Mouse (Mus musculus): ENCODE measurements around the gene Elmsan1. TPM values are rescaled to one million over a fixed set of nuclear protein-coding genes. Genes with fewer than 3 reads are reported as not detected.
"Not testable (repeated sequence)": the region's sequence is repeated elsewhere in the genome, so short reads cannot be mapped to it uniquely, and the experiment has no call there.

The Elmsan1 gene
- polyA plus RNA-seq, 1 experiment, result 26.1 TPM

- H3K36me3 ChIP-seq (ENCODE audit: control insufficient read depth, insufficient read depth, low read length), result no peaks in the 10 kb centered on the region
- TF ChIP-seq POLR2A (IDR thresholded peaks at IDR 0.05; ENCODE audit: control insufficient read depth, extremely low read depth, insufficient read depth, low read length, poor library complexity) (no peak), CTCF (IDR thresholded peaks at IDR 0.05; ENCODE audit: borderline replicate concordance, control insufficient read depth, extremely low read depth, insufficient read depth, low read length, poor library complexity) (no peak)
- no peaks in the 10 kb centered on the region for H3K27me3 ChIP-seq (ENCODE audit: control insufficient read depth, insufficient read depth, low read length)
- no peaks in the 10 kb centered on the region for H3K4me1 ChIP-seq (replicated peaks; ENCODE audit: control insufficient read depth, insufficient read depth, low read length)
- WGBS, result 66% methylated on average over 2 of the region's 2 CpGs
- H3K4me3 ChIP-seq (ENCODE audit: control insufficient read depth, insufficient read depth, low read length), result peak overlapping the region; percentile 52; the same call in 1 of the 2 replicates
- DNase-seq, result no peak
- no peak overlapping the region for H3K27ac ChIP-seq (ENCODE audit: control insufficient read depth, insufficient read depth, low read length)
Observed at GRCm38 (mm10) chr12:84101493-84101845, 117.2 kb downstream of the Elmsan1 start.

GRCm38 (mm10) chr12:84100604-84101492 lies 117.8 kb downstream of the Elmsan1 start, which contains the start of gene Acot6:
Acot6 (plus strand) TSS chr12:84100654.
- peak within 1 kb of the TSS; percentile 52 for H3K4me3 ChIP-seq (ENCODE audit: control insufficient read depth, insufficient read depth, low read length)
- WGBS, result 1% methylated on average over 80 of the region's 80 CpGs
- DNase-seq, result peak; percentile 22
- H3K4me1 ChIP-seq (replicated peaks; ENCODE audit: control insufficient read depth, insufficient read depth, low read length); H3K36me3 ChIP-seq (ENCODE audit: control insufficient read depth, insufficient read depth, low read length); H3K27me3 ChIP-seq (ENCODE audit: control insufficient read depth, insufficient read depth, low read length); H3K27ac ChIP-seq (ENCODE audit: control insufficient read depth, insufficient read depth, low read length): not testable (repeated sequence)

GRCm38 (mm10) chr12:84100071-84100470 lies 118.6 kb downstream of the Elmsan1 start:
- DNase-seq, result no peak
- Histone ChIP-seq H3K4me3 (ENCODE audit: control insufficient read depth, insufficient read depth, low read length) (no peak overlapping the region), H3K27me3 (ENCODE audit: control insufficient read depth, insufficient read depth, low read length) (no peaks in the 10 kb centered on the region), H3K36me3 (ENCODE audit: control insufficient read depth, insufficient read depth, low read length) (no peaks in the 10 kb centered on the region), H3K27ac (ENCODE audit: control insufficient read depth, insufficient read depth, low read length) (no peak overlapping the region), H3K4me1 (replicated peaks; ENCODE audit: control insufficient read depth, insufficient read depth, low read length) (no peaks in the 10 kb centered on the region)
- TF ChIP-seq CTCF (IDR thresholded peaks at IDR 0.05; ENCODE audit: borderline replicate concordance, control insufficient read depth, extremely low read depth, insufficient read depth, low read length, poor library complexity) (no peak), POLR2A (IDR thresholded peaks at IDR 0.05; ENCODE audit: control insufficient read depth, extremely low read depth, insufficient read depth, low read length, poor library complexity) (no peak)
- 88% methylated on average over 1 of the region's 1 CpGs for WGBS

- Histone ChIP-seq H3K36me3 (ENCODE audit: control insufficient read depth, insufficient read depth, low read length) (no peaks in the 10 kb centered on the region), H3K27me3 (ENCODE audit: control insufficient read depth, insufficient read depth, low read length) (no peaks in the 10 kb centered on the region), H3K4me3 (ENCODE audit: control insufficient read depth, insufficient read depth, low read length) (no peak overlapping the region), H3K27ac (ENCODE audit: control insufficient read depth, insufficient read depth, low read length) (no peak overlapping the region), H3K4me1 (replicated peaks; ENCODE audit: control insufficient read depth, insufficient read depth, low read length) (no peaks in the 10 kb centered on the region)
- WGBS, result 100% methylated on average over 2 of the region's 2 CpGs
- TF ChIP-seq POLR2A (IDR thresholded peaks at IDR 0.05; ENCODE audit: control insufficient read depth, extremely low read depth, insufficient read depth, low read length, poor library complexity), result no peak
- TF ChIP-seq CTCF (IDR thresholded peaks at IDR 0.05; ENCODE audit: borderline replicate concordance, control insufficient read depth, extremely low read depth, insufficient read depth, low read length, poor library complexity), result no peak
- no peak for DNase-seq
Observed at GRCm38 (mm10) chr12:84099605-84100004, 119.1 kb downstream of the Elmsan1 start.

Other genes with a start within 250 kb of the Elmsan1 start
- not detected in 2 replicates for gene Heatr4, start 234.0 kb downstream of the Elmsan1 start, polyA plus RNA-seq (2012; rRNA removed)
- gene Acot2, start 231.0 kb downstream of the Elmsan1 start, polyA plus RNA-seq (2012; rRNA removed), result 9.1 and 11.2 TPM in 2 replicates
- 3.6 TPM in 2 replicates for gene Acot1, start 209.4 kb downstream of the Elmsan1 start, polyA plus RNA-seq (2012; rRNA removed)
- gene Acot4, start 180.5 kb downstream of the Elmsan1 start, polyA plus RNA-seq (2012; rRNA removed), result 0.65 and 0.66 TPM in 2 replicates
- gene Gm49366, start 179.9 kb downstream of the Elmsan1 start, polyA plus RNA-seq (2012; rRNA removed), result not detected in 2 replicates
- gene Acot3, start 166.7 kb downstream of the Elmsan1 start, polyA plus RNA-seq (2012; rRNA removed), result not detected in 2 replicates
- 1.1 and 1.6 TPM in 2 replicates for gene Acot5, start 149.6 kb downstream of the Elmsan1 start, polyA plus RNA-seq (2012; rRNA removed)
- 1.5 and 1.6 TPM in 2 replicates for gene Acot6, start 118.2 kb downstream of the Elmsan1 start, polyA plus RNA-seq (2012; rRNA removed)
- 2.2 and 3.0 TPM in 2 replicates for gene Dnal1, start 104.5 kb downstream of the Elmsan1 start, polyA plus RNA-seq (2012; rRNA removed)
- gene Pnma1, start 70.4 kb downstream of the Elmsan1 start, polyA plus RNA-seq (2012; rRNA removed), result 0.24 and 0.28 TPM in 2 replicates
- gene Ptgr2, start 66.4 kb upstream of the Elmsan1 start, polyA plus RNA-seq (2012; rRNA removed), result 7.4 and 8.1 TPM in 2 replicates
- 59.1 and 59.5 TPM in 2 replicates for gene Zfp410, start 98.0 kb upstream of the Elmsan1 start, polyA plus RNA-seq (2012; rRNA removed)
- gene Coq6, start 142.8 kb upstream of the Elmsan1 start, polyA plus RNA-seq (2012; rRNA removed), result 63.3 and 70.5 TPM in 2 replicates
- 0.94 and 1.2 TPM in 2 replicates for gene Fam161b, start 143.0 kb upstream of the Elmsan1 start, polyA plus RNA-seq (2012; rRNA removed)
- 24.6 and 24.8 TPM in 2 replicates for gene Entpd5, start 190.1 kb upstream of the Elmsan1 start, polyA plus RNA-seq (2012; rRNA removed)
- gene Bbof1, start 190.2 kb upstream of the Elmsan1 start, polyA plus RNA-seq (2012; rRNA removed), result 0.42 and 0.73 TPM in 2 replicates
- 7.1 and 7.6 TPM in 2 replicates for gene Rnf113a2, start 198.3 kb upstream of the Elmsan1 start, polyA plus RNA-seq (2012; rRNA removed)
- 10.9 and 13.2 TPM in 2 replicates for gene Aldh6a1, start 232.1 kb upstream of the Elmsan1 start, polyA plus RNA-seq (2012; rRNA removed)
- gene Lin52, start 232.5 kb upstream of the Elmsan1 start, polyA plus RNA-seq (2012; rRNA removed), result 17.2 and 24.5 TPM in 2 replicates